Mouse (Mus musculus) gastrocnemius, postnatal 36 days (tissue): ENCODE results near the gene Zmat5. TPM values are rescaled to one million over a fixed set of nuclear protein-coding genes. Genes with fewer than 3 reads are reported as not detected.

Experiments
- DNase-seq, 2 experiments: peaks; one replicate each; pipeline ENCODE4 v3.0.0; 2022
- intact Hi-C: fragments of 180-260 bp; cut with DNase I; formaldehyde crosslinking; loops from one replicate; pipeline ENCODE4 v1.15.1; 2025
- long read RNA-seq, 2 experiments: library from polyadenylated mRNA; stranded (forward); transcript quantifications; one replicate each; pipeline ENCODE4 v2.0.0; 2021
- total RNA-seq, 2 experiments: library from RNA; stranded (reverse); gene quantifications; 2 replicates each; pipeline ENCODE4 v1.2.3; 2021

Zmat5 gene
- 10 to 100 TPM; 20.7 to 22.9 TPM for total RNA-seq
- long read RNA-seq, experiment 1, transcript Zmat5-201 (6 exons, 792 nt): major isoform, 13 of 44 reads
- long read RNA-seq, experiment 1, partial matches to known transcripts: 5 of 44 reads
- long read RNA-seq, experiment 1, other reads (novel, unspliced or antisense): 26 of 44 reads
- long read RNA-seq, experiment 2, transcript Zmat5-201 (6 exons, 792 nt): major isoform, 15 of 48 reads
- long read RNA-seq, experiment 2, partial matches to known transcripts: 4 of 48 reads
- long read RNA-seq, experiment 2, other reads (novel, unspliced or antisense): 29 of 48 reads

GRCm38 (mm10) chr11:4704072-4704964, at the start of gene Zmat5, which contains the start of gene Uqcr10:
TSS of gene Zmat5 (plus strand) at chr11:4704678.
TSS of gene Uqcr10 (minus strand) at chr11:4704342.
- intact Hi-C loops: no loop called here

GRCm38 (mm10) chr11:4659818-4660217, 44.7 kb upstream of the Zmat5 start:
- no peak for DNase-seq
- intact Hi-C loops: no loop called here

More at GRCm38 (mm10) chr11:4704072-4704964, at the start of gene Zmat5, which contains the start of gene Uqcr10:
- DNase-seq: peak; percentile 87 to 90

- no peak for DNase-seq
- intact Hi-C loops: no loop called here
Measured at GRCm38 (mm10) chr11:4660309-4661025, 44.0 kb upstream of the Zmat5 start.

DNA sequence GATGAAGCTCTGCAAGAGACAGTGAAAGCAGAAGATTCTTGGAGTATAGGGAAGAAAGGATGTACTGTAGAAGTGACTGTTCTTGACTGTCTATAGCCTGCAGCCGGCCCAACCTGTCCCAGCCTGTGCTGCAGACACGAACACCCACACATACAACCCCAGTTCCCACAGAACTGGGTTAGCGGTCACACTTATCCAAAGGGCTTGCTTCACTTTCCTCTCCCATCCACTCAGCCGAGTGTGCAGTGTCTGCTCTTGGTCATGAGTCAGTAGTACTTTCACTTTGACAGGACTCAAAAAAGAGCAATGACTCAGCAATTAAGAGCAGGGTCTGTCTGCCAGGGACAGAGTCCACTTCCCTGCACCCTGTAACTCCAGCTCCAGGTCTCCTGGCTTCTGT, 43.2 kb upstream of the Zmat5 start:
- no peak for DNase-seq

GRCm38 (mm10) chr11:4661871-4662495, 42.5 kb upstream of the Zmat5 start:
- intact Hi-C loops: no loop called here
- no peak for DNase-seq

More for the DNA sequence above, 43.2 kb upstream of the Zmat5 start:
- intact Hi-C loops: no loop called here

DNA sequence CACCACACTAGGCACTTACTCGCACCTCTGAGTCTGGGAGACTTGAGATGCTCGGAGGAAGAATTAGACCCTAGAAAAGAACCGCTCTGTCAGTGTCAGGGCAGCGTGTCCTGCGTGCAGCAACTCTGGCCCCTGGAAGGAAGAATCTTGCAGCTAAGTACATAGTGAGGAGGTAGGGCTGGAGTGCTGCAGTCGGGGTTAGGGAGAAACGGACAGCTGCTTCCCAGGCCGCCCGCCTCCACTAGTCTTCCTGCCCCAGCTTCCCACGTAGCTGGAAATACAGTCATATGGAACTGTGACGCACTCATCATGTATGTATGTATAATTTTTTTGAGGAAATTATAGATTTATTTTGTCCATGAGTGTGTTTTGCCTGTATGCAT, 42.0 kb upstream of the Zmat5 start:
- intact Hi-C loops: no loop called here
- DNase-seq: no peak

- no peak for DNase-seq
- intact Hi-C loops: no loop called here
Measured at GRCm38 (mm10) chr11:4671736-4672135, 32.7 kb upstream of the Zmat5 start.

DNA sequence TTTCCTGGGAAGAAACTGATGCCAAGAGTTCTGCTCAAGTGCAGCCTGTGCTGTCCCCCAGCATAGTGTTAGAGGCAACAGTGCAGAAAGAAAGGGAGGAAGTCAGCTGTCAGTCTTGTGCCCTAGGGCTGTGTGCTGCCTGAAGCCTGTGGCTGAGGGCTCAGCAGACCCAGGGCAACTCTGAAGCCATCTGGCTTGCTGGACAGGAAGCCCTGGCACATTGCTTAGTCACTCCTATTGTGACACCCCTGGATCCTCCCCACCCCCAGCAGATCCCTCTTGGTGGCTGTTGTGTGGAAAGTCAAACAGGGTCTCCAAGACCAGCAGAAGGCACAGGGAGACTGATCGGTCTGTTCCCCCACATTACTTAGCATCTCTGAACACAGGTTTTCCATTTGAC, 29.9 kb upstream of the Zmat5 start:
- no peak for DNase-seq
- intact Hi-C loops: no loop called here

- intact Hi-C loops: no loop called here
- no peak for DNase-seq
Measured at GRCm38 (mm10) chr11:4675126-4675562, 29.3 kb upstream of the Zmat5 start.

DNA sequence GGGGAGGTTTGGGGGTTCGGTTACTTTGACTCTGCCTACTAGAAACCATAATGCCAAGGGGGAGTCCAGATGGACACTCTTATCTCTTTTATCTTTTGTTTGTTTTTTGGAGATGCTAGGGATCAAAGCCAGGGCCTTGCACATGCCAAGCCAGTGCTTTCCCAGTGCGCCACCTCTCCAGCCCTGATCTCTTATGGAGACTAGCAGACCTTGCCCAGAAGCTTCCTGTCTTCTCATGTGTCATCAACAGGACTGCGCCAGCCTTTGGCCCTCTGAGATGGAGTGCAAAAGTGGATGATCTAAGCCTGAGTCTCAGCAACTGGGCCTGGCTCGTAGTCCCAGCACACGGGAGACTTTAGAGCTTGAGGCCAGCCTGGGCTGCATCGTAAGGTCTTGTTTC, 28.8 kb upstream of the Zmat5 start:
- DNase-seq: no peak
- intact Hi-C loops: no loop called here

DNA sequence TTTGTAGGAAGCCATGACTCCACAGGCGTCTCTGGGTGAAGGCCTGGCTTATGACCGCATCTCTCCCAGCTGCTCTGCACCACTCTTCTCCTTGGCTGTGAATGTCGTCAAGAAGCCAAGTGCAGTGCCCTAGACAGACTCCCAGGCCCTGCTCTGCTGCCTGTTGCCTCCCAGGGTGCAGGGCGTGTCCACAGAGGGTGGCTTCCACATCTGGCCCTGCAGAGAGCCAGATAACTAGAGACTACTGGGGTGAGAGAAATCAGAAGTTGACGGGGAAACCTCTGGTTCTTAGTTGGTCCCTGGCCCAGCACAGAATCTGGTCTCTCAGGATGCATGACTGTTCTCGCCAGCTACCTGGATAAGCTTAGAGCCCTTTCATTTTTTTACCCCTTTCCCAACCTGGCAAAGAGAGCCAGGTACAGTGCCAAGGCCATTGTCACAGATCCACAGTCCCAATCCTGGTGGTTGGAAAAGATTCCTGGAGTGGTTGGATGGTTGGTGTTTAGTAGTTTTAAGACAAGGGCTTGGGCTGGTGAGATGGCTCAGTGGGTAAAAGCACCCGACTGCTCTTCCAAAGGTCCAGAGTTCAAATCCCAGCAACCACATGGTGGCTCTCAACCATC, 27.1 kb upstream of the Zmat5 start:
- no peak for DNase-seq
- intact Hi-C loops: no loop called here

- DNase-seq: no peak
- intact Hi-C loops: no loop called here
Measured at GRCm38 (mm10) chr11:4678700-4679440, 25.6 kb upstream of the Zmat5 start.

- no peak for DNase-seq
- intact Hi-C loops: no loop called here
Measured at GRCm38 (mm10) chr11:4679441-4679832, 25.0 kb upstream of the Zmat5 start.

GRCm38 (mm10) chr11:4680126-4680525, 24.4 kb upstream of the Zmat5 start:
- no peak for DNase-seq
- intact Hi-C loops: no loop called here

GRCm38 (mm10) chr11:4683516-4683915, 21.0 kb upstream of the Zmat5 start:
- no peak for DNase-seq
- intact Hi-C loops: no loop called here

DNA sequence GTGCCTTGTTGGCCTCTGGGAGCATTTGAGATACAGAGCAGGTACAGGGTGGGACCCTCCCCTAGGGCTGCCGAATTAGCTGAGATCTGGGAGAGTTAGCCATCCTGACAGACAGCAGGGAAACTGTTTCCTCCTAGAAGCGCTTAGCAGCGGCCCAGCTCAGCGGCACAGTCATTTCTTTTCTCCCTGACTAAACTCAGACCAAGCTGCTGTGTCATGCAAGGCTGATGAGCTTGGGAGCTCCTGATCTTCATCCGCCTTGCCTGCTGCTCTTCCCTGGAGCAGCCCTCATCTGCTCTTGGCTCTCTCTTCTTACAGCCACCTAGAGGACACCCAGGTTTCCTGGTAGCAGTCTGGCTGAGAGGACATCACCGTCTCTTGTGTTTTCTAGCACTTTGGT, 20.3 kb upstream of the Zmat5 start:
- no peak for DNase-seq
- intact Hi-C loops: no loop called here

DNA sequence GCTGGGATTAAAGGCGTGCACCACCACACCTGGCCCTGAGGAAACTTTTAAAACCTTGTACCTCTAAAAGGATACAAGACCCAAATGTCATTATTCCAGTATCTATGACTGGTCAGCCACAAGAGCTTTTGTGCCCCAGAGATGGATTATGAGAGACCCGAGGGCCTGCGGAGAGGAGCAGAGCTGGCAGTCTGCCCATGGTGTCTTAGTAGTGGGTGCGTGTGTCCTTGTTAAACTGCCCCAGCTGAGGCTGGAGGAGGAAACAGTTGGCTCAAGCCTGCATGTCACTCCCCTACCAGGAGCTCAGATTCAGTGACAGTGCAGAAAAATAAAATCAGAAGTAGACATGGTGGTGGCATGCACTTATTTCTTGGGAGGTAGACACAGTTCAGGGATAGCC, 19.4 kb upstream of the Zmat5 start:
- DNase-seq: no peak
- intact Hi-C loops: no loop called here

GRCm38 (mm10) chr11:4685510-4685909, 19.0 kb upstream of the Zmat5 start:
- DNase-seq: no peak

GRCm38 (mm10) chr11:4687027-4687426, 17.5 kb upstream of the Zmat5 start:
- intact Hi-C loops: no loop called here
- no peak for DNase-seq

More at GRCm38 (mm10) chr11:4685510-4685909, 19.0 kb upstream of the Zmat5 start:
- intact Hi-C loops: no loop called here
